Mouse (Mus musculus): ENCODE measurements at regions not wholly inside any gene's neighbourhood (a gene's known extent, or its start where the extent isn't known, plus 50 kb on each side); places are given as distances from the start of the nearest gene placed in this dataset.

GRCm38 (mm10) chr16:85637079-85637478 lies 83.9 kb upstream of the Cyyr1 start:
- H3K4me3 ChIP-seq (ENCODE audit: low read depth, low read length): no peak overlapping the region
- H3K27ac ChIP-seq (replicated peaks; ENCODE audit: low read depth, low read length): no peak overlapping the region
- H3K9ac ChIP-seq (replicated peaks; ENCODE audit: low read length): no peak overlapping the region
- WGBS: 91% methylated on average over 1 of the region's 1 CpGs
- DNase-seq (ENCODE audit: low spot score): no peak
- H3K9me3 ChIP-seq (replicated peaks; ENCODE audit: control insufficient read depth, low read length): no peaks in the 10 kb centered on the region
- ATAC-seq (replicated peaks; ENCODE audit: insufficient number of reproducible peaks, low FRiP score, low TSS enrichment, low read depth): no peak
- no peaks in the 10 kb centered on the region for H3K36me3 ChIP-seq (replicated peaks; ENCODE audit: control insufficient read depth, insufficient read depth, low read depth, low read length)
- no peak overlapping the region for H3K4me2 ChIP-seq (ENCODE audit: low read depth, low read length)
- H3K27me3 ChIP-seq (ENCODE audit: control insufficient read depth, insufficient read depth, low read length): no peaks in the 10 kb centered on the region
- no peaks in the 10 kb centered on the region for H3K4me1 ChIP-seq (ENCODE audit: control insufficient read depth, insufficient read depth, low read length)

DNA sequence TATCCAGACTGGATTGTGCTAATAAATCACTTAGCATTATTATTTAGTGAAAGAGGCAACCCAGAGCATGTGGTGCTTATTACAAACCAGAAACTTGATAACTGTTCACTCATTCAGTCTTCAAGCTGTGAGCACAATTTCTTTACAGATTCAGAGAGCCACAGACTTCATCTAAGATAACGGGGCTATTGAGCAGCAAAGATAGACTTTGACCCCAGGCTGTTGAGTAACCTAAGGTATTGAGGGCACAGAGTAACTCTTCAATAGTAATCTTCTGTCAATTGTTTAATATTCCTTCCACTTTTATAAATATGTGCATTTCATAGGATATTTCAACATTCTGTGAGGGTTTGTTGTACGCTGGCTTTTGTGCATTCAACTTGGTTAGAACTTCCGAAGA lies 76.5 kb upstream of the Cyyr1 start:
- Histone ChIP-seq H3K9me3 (replicated peaks; ENCODE audit: control insufficient read depth, low read length) (no peaks in the 10 kb centered on the region), H3K27ac (replicated peaks; ENCODE audit: low read depth, low read length) (no peak overlapping the region), H3K4me3 (ENCODE audit: low read depth, low read length) (no peak overlapping the region), H3K4me1 (ENCODE audit: control insufficient read depth, insufficient read depth, low read length) (no peaks in the 10 kb centered on the region), H3K27me3 (ENCODE audit: control insufficient read depth, insufficient read depth, low read length) (no peaks in the 10 kb centered on the region), H3K9ac (replicated peaks; ENCODE audit: low read length) (no peak overlapping the region), H3K36me3 (replicated peaks; ENCODE audit: control insufficient read depth, insufficient read depth, low read depth, low read length) (no peaks in the 10 kb centered on the region), H3K4me2 (ENCODE audit: low read depth, low read length) (no peak overlapping the region)
- DNase-seq (ENCODE audit: low spot score): no peak
- WGBS: 80% methylated on average over 3 of the region's 3 CpGs
- no peak for ATAC-seq (replicated peaks; ENCODE audit: insufficient number of reproducible peaks, low FRiP score, low TSS enrichment, low read depth)

- H3K27me3 ChIP-seq (ENCODE audit: control insufficient read depth, insufficient read depth, low read length): no peaks in the 10 kb centered on the region
- H3K4me3 ChIP-seq (ENCODE audit: low read depth, low read length): no peak overlapping the region
- no peak overlapping the region for H3K9ac ChIP-seq (replicated peaks; ENCODE audit: low read length)
- ATAC-seq (replicated peaks; ENCODE audit: insufficient number of reproducible peaks, low FRiP score, low TSS enrichment, low read depth) (no peak), DNase-seq (ENCODE audit: low spot score) (no peak)
- no peaks in the 10 kb centered on the region for H3K4me1 ChIP-seq (ENCODE audit: control insufficient read depth, insufficient read depth, low read length)
- H3K4me2 ChIP-seq (ENCODE audit: low read depth, low read length): no peak overlapping the region
- 75% methylated on average over 8 of the region's 8 CpGs for WGBS
- H3K27ac ChIP-seq (replicated peaks; ENCODE audit: low read depth, low read length): no peak overlapping the region
- no peaks in the 10 kb centered on the region for H3K9me3 ChIP-seq (replicated peaks; ENCODE audit: control insufficient read depth, low read length)
- H3K36me3 ChIP-seq (replicated peaks; ENCODE audit: control insufficient read depth, insufficient read depth, low read depth, low read length): no peaks in the 10 kb centered on the region
These were observed 71.3 kb upstream of the Cyyr1 start for GRCm38 (mm10) chr16:85624505-85624904.

DNA sequence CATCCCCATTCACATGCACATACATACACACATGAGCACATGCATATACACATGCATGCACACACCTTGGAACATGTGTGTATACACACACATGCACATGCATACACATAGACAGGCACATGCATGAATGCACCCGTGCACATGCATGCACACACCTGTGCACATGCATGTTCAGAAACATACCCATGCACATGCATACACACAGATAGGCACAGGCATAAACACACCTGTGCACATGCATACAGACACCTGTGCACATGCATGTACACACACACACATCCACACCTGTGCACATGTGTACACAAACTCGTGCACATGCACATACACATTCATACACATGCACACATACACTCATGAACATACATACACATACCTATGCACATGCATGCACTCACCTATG lies 50.9 kb upstream of the Cyyr1 start:
- H3K4me3 ChIP-seq (ENCODE audit: low read depth, low read length): no peak overlapping the region
- ATAC-seq (replicated peaks; ENCODE audit: insufficient number of reproducible peaks, low FRiP score, low TSS enrichment, low read depth) (no peak), DNase-seq (ENCODE audit: low spot score) (no peak)
- H3K4me1 ChIP-seq (ENCODE audit: control insufficient read depth, insufficient read depth, low read length): no peaks in the 10 kb centered on the region
- H3K27me3 ChIP-seq (ENCODE audit: control insufficient read depth, insufficient read depth, low read length): no peaks in the 10 kb centered on the region
- H3K9me3 ChIP-seq (replicated peaks; ENCODE audit: control insufficient read depth, low read length): no peaks in the 10 kb centered on the region
- no peak overlapping the region for H3K4me2 ChIP-seq (ENCODE audit: low read depth, low read length)
- H3K27ac ChIP-seq (replicated peaks; ENCODE audit: low read depth, low read length): no peak overlapping the region
- no peak overlapping the region for H3K9ac ChIP-seq (replicated peaks; ENCODE audit: low read length)
- 72% methylated on average over 2 of the region's 2 CpGs for WGBS
- no peaks in the 10 kb centered on the region for H3K36me3 ChIP-seq (replicated peaks; ENCODE audit: control insufficient read depth, insufficient read depth, low read depth, low read length)
